Mouse (Mus musculus) kidney, postnatal 0 days (tissue): ENCODE measurements at regions not wholly inside any gene's neighbourhood (a gene's known extent, or its start where the extent isn't known, plus 50 kb on each side); places are given as distances from the start of the nearest gene placed in this dataset.

Experiments used
- ATAC-seq: fragments of 200-750 bp; cut with Nextera tagmentation; replicated peaks from 2 replicates; pipeline ENCODE4 v1.8.0; 2017; ENCODE audit warnings: low read depth, moderate number of reproducible peaks, moderate TSS enrichment, moderate library complexity; ENCODE audit not compliant: low FRiP score
- DNase-seq: peaks from one replicate; pipeline ENCODE4 v3.0.0-alpha.2; 2016; ENCODE audit warnings: low spot score
- H3K27ac ChIP-seq: fragments of 300-500 bp; sonication (generic); 2 replicates; pipeline ENCODE4 v1.5.1; 2014; ENCODE audit warnings: mild to moderate bottlenecking
- H3K27me3 ChIP-seq: fragments of 300-500 bp; sonication (generic); 2 replicates; pipeline ENCODE4 v1.6.1; 2014; ENCODE audit warnings: low read length, mixed read lengths; ENCODE audit not compliant: insufficient read depth
- H3K36me3 ChIP-seq: fragments of 300-500 bp; sonication (generic); 2 replicates; pipeline ENCODE4 v1.6.1; 2014; ENCODE audit warnings: low read length, mixed read lengths; ENCODE audit not compliant: insufficient read depth
- H3K4me1 ChIP-seq: fragments of 300-500 bp; sonication (generic); replicated peaks from 2 replicates; pipeline ENCODE4 v1.6.1; 2014; ENCODE audit warnings: antibody characterized with exemption, low read length, mixed read lengths; ENCODE audit not compliant: insufficient read depth
- H3K4me2 ChIP-seq: fragments of 300-500 bp; sonication (generic); 2 replicates; pipeline ENCODE4 v1.6.1; 2014; ENCODE audit warnings: mild to moderate bottlenecking, low read length, moderate library complexity, mixed read lengths
- H3K4me3 ChIP-seq: fragments of 300-500 bp; sonication (generic); replicated peaks from 2 replicates; pipeline ENCODE4 v1.5.1; 2014; ENCODE audit warnings: low read depth, low read length
- H3K9ac ChIP-seq: fragments of 300-500 bp; sonication (generic); 2 replicates; pipeline ENCODE4 v1.6.1; 2014; ENCODE audit warnings: low read depth, low read length
- H3K9me3 ChIP-seq: fragments of 300-500 bp; sonication (generic); replicated peaks from 2 replicates; pipeline ENCODE4 v1.6.1; 2016; ENCODE audit warnings: low read length, inconsistent platforms, mixed read lengths
- CTCF ChIP-seq: IDR thresholded peaks from 2 replicates; pipeline ENCODE4 v1.5.1; 2016; ENCODE audit warnings: antibody characterized with exemption, low read depth, mild to moderate bottlenecking, moderate library complexity
- WGBS: fragments of 180-500 bp; shearing (Covaris S2); extraction: QIAGEN DNeasy Blood & Tissue Kit; methylation state at CpG from one replicate; pipeline ENCODE4 v1.1.7; 2014; 5-methylcytosine and 5-hydroxymethylcytosine counted together

- DNase-seq (peak; percentile 24), ATAC-seq (no peak)
- no peak overlapping the region for H3K27ac ChIP-seq
Observed at GRCm38 (mm10) chr15:87384279-87385066, 159.6 kb upstream of the Fam19a5 start.

GRCm38 (mm10) chr15:87386513-87386983 is 157.6 kb upstream of the Fam19a5 start:
- no peak for TF ChIP-seq CTCF
- DNase-seq (no peak), ATAC-seq (no peak)
- Histone ChIP-seq H3K4me3 (no peak overlapping the region), H3K27me3 (no peaks in the 10 kb centered on the region), H3K27ac (no peak overlapping the region), H3K36me3 (no peaks in the 10 kb centered on the region), H3K4me2 (no peak overlapping the region), H3K4me1 (no peaks in the 10 kb centered on the region), H3K9me3 (no peaks in the 10 kb centered on the region), H3K9ac (no peak overlapping the region)
- 88% methylated on average over 6 of the region's 6 CpGs for WGBS

More at GRCm38 (mm10) chr15:87384279-87385066, 159.6 kb upstream of the Fam19a5 start:
- Histone ChIP-seq H3K27me3 (no peaks in the 10 kb centered on the region), H3K4me3 (no peak overlapping the region), H3K9me3 (no peaks in the 10 kb centered on the region), H3K4me1 (no peaks in the 10 kb centered on the region), H3K9ac (no peak overlapping the region), H3K36me3 (no peaks in the 10 kb centered on the region), H3K4me2 (no peak overlapping the region)
- 29% methylated on average over 13 of the region's 13 CpGs for WGBS
- TF ChIP-seq CTCF = no peak

GRCm38 (mm10) chr15:87391395-87391794 is 152.7 kb upstream of the Fam19a5 start:
- no peak for TF ChIP-seq CTCF
- ATAC-seq (no peak), DNase-seq (peak; percentile 39)
- H3K4me3 ChIP-seq = no peak overlapping the region
- no peak overlapping the region for H3K4me2 ChIP-seq
- H3K9me3 ChIP-seq = no peaks in the 10 kb centered on the region
- H3K4me1 ChIP-seq = no peaks in the 10 kb centered on the region
- 10% methylated on average over 8 of the region's 8 CpGs for WGBS
- no peak overlapping the region for H3K27ac ChIP-seq
- no peaks in the 10 kb centered on the region for H3K27me3 ChIP-seq
- no peaks in the 10 kb centered on the region for H3K36me3 ChIP-seq
- H3K9ac ChIP-seq = no peak overlapping the region

- Histone ChIP-seq H3K4me1 (no peaks in the 10 kb centered on the region), H3K27ac (no peak overlapping the region), H3K9me3 (no peaks in the 10 kb centered on the region), H3K36me3 (no peaks in the 10 kb centered on the region), H3K4me3 (no peak overlapping the region), H3K9ac (no peak overlapping the region), H3K4me2 (no peak overlapping the region), H3K27me3 (no peaks in the 10 kb centered on the region)
- TF ChIP-seq CTCF = no peak
- no peak for DNase-seq
- WGBS = 29% methylated on average over 4 of the region's 4 CpGs
- no peak for ATAC-seq
Observed at GRCm38 (mm10) chr15:87398396-87398795, 145.7 kb upstream of the Fam19a5 start.

- Histone ChIP-seq H3K27me3 (no peaks in the 10 kb centered on the region), H3K4me3 (no peak overlapping the region), H3K36me3 (no peaks in the 10 kb centered on the region), H3K9ac (no peak overlapping the region), H3K4me2 (no peak overlapping the region), H3K27ac (no peak overlapping the region), H3K9me3 (no peaks in the 10 kb centered on the region), H3K4me1 (no peaks in the 10 kb centered on the region)
- no peak for TF ChIP-seq CTCF
- ATAC-seq = no peak
- DNase-seq = no peak
- 89% methylated on average over 5 of the region's 5 CpGs for WGBS
Observed at GRCm38 (mm10) chr15:87405689-87406088, 138.4 kb upstream of the Fam19a5 start.

- Histone ChIP-seq H3K4me3 (no peak overlapping the region), H3K9me3 (no peaks in the 10 kb centered on the region), H3K36me3 (no peaks in the 10 kb centered on the region), H3K4me2 (no peak overlapping the region), H3K4me1 (no peaks in the 10 kb centered on the region), H3K27ac (no peak overlapping the region), H3K9ac (no peak overlapping the region), H3K27me3 (no peaks in the 10 kb centered on the region)
- WGBS = 34% methylated on average over 12 of the region's 12 CpGs
- TF ChIP-seq CTCF = no peak
- ATAC-seq (no peak), DNase-seq (no peak)
Observed at GRCm38 (mm10) chr15:87411978-87412377, 132.1 kb upstream of the Fam19a5 start.

GRCm38 (mm10) chr15:87415996-87416395 is 128.1 kb upstream of the Fam19a5 start:
- Histone ChIP-seq H3K27me3 (no peaks in the 10 kb centered on the region), H3K4me2 (no peak overlapping the region), H3K9ac (no peak overlapping the region), H3K4me3 (no peak overlapping the region), H3K27ac (no peak overlapping the region), H3K4me1 (no peaks in the 10 kb centered on the region), H3K9me3 (no peaks in the 10 kb centered on the region), H3K36me3 (no peaks in the 10 kb centered on the region)
- TF ChIP-seq CTCF = no peak
- no peak for ATAC-seq
- no peak for DNase-seq
- 87% methylated on average over 7 of the region's 7 CpGs for WGBS
